Mouse (Mus musculus) hindbrain, embryonic 14.5 days (tissue): ENCODE measurements at regions not wholly inside any gene's neighbourhood (a gene's known extent, or its start where the extent isn't known, plus 50 kb on each side); places are given as distances from the start of the nearest gene placed in this dataset.
"Not testable (repeated sequence)": the region's sequence is repeated elsewhere in the genome, so short reads cannot be mapped to it uniquely, and the experiment has no call there.

Experiments used
- ATAC-seq: fragments of 200-750 bp; cut with Nextera tagmentation; 2 replicates; pipeline ENCODE4 v1.8.0; 2017; ENCODE audit warnings: moderate number of reproducible peaks, mild to moderate bottlenecking, moderate TSS enrichment, moderate library complexity; ENCODE audit not compliant: low FRiP score
- DNase-seq: peaks from one replicate; pipeline ENCODE4 v3.0.0-alpha.2; 2015; ENCODE audit warnings: low spot score
- H3K27ac ChIP-seq: fragments of 300-500 bp; sonication (generic); 2 replicates; pipeline ENCODE4 v1.5.1; 2014; ENCODE audit warnings: mild to moderate bottlenecking, moderate library complexity
- H3K27me3 ChIP-seq: fragments of 300-500 bp; sonication (generic); 2 replicates; pipeline ENCODE4 v1.6.1; 2014; ENCODE audit warnings: mild to moderate bottlenecking, low read length, mixed read lengths; ENCODE audit not compliant: control insufficient read depth, insufficient read depth
- H3K36me3 ChIP-seq: fragments of 300-500 bp; sonication (generic); replicated peaks from 2 replicates; pipeline ENCODE4 v1.6.1; 2014; ENCODE audit not compliant: control insufficient read depth, insufficient read depth
- H3K4me1 ChIP-seq: fragments of 300-500 bp; sonication (generic); replicated peaks from 2 replicates; pipeline ENCODE4 v1.6.1; 2014; ENCODE audit warnings: antibody characterized with exemption, low read length, mixed read lengths; ENCODE audit not compliant: control insufficient read depth, insufficient read depth
- H3K4me2 ChIP-seq: fragments of 300-500 bp; sonication (generic); replicated peaks from 2 replicates; pipeline ENCODE4 v1.6.1; 2014; ENCODE audit warnings: mild to moderate bottlenecking, moderate library complexity
- H3K4me3 ChIP-seq: fragments of 300-500 bp; sonication (generic); replicated peaks from 2 replicates; pipeline ENCODE4 v1.5.1; 2014; ENCODE audit warnings: mild to moderate bottlenecking, low read length
- H3K9ac ChIP-seq: fragments of 300-500 bp; sonication (generic); 2 replicates; pipeline ENCODE4 v1.6.1; 2014
- H3K9me3 ChIP-seq: fragments of 300-500 bp; sonication (generic); 2 replicates; pipeline ENCODE4 v1.6.1; 2016; ENCODE audit warnings: low read length; ENCODE audit not compliant: control insufficient read depth
- WGBS: fragments of 180-500 bp; shearing (Covaris S2); extraction: QIAGEN DNeasy Blood & Tissue Kit; methylation state at CpG from one replicate; pipeline ENCODE4 v1.1.7; 2014; 5-methylcytosine and 5-hydroxymethylcytosine counted together

DNA sequence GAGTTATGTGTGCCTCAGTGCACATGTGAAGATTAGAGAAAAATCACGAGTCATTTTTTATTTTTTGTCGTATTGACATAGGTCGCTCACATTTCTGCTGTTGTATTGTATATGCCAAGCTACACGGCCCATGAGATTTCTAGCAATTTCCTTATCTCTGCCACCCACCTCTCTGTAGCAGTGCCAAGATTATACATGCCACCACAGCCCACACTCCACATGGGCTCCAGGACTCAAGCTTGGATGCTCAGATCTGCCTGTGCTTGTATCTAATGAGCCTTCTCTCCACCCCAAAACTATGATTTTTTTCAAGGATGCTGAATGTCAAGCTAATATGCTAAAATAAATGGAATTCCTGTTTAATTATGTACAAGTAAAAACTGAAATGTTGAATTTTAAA lies 259.3 kb upstream of the Pld5 start:
- Histone ChIP-seq H3K9ac (no peak overlapping the region), H3K4me2 (no peak overlapping the region), H3K4me3 (no peak overlapping the region), H3K4me1 (no peaks in the 10 kb centered on the region), H3K36me3 (no peaks in the 10 kb centered on the region), H3K9me3 (no peaks in the 10 kb centered on the region), H3K27me3 (no peaks in the 10 kb centered on the region), H3K27ac (no peak overlapping the region)
- 90% methylated on average over 4 of the region's 4 CpGs for WGBS
- DNase-seq: no peak
- ATAC-seq: no peak

DNA sequence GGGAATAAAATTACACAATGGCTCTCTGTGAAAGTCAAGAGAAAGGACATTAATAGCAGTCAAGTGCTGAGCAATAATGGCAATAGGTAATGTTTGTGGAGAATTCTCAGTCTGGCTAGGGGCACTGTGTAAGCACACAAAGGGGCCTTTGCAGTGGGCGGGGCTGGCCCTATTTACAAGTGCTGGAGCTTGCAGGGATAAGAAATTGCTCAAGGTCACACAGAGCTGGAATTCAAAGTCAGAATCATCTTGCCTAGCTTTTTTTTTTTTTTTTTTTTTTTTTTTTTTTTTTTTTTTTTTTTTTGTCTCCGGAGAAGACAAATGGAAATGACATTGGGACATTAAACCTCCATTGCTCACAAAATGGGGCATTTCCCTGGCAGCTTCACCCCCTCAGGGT lies 253.9 kb upstream of the Pld5 start:
- no peaks in the 10 kb centered on the region for H3K36me3 ChIP-seq
- 40% methylated on average over 2 of the region's 2 CpGs for WGBS
- H3K9ac ChIP-seq: no peak overlapping the region
- no peaks in the 10 kb centered on the region for H3K4me1 ChIP-seq
- H3K4me3 ChIP-seq: no peak overlapping the region
- no peaks in the 10 kb centered on the region for H3K27me3 ChIP-seq
- no peak overlapping the region for H3K27ac ChIP-seq
- ATAC-seq (no peak), DNase-seq (no peak)
- H3K9me3 ChIP-seq: no peaks in the 10 kb centered on the region
- no peak overlapping the region for H3K4me2 ChIP-seq

DNA sequence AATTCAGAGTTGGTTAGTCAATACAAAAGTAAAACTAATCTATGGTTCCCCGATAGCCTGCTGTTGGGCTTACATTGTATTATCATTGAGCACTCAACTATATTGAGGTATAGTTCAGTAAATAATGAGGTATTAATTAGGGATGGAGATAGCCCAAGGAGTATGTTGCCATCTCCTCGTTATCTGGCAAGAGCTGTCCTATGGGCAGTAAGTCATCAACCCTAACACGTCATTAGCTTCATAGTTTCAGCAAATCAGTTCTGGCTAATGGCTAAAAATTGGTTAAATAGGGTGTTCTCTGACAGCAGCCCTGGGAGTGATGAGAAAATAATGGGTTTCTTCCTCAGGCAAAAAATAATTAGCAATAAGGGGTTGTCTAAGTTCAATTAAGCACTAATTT lies 236.4 kb upstream of the Pld5 start:
- H3K9ac ChIP-seq: no peak overlapping the region
- no peak for DNase-seq
- WGBS: 60% methylated on average over 3 of the region's 3 CpGs
- no peak overlapping the region for H3K27ac ChIP-seq
- no peak overlapping the region for H3K4me3 ChIP-seq
- no peak; the same call in 1 of the 2 replicates for ATAC-seq
- H3K4me1 ChIP-seq: no peaks in the 10 kb centered on the region
- no peaks in the 10 kb centered on the region for H3K27me3 ChIP-seq
- H3K9me3 ChIP-seq: no peaks in the 10 kb centered on the region
- no peaks in the 10 kb centered on the region for H3K36me3 ChIP-seq
- no peak overlapping the region for H3K4me2 ChIP-seq

DNA sequence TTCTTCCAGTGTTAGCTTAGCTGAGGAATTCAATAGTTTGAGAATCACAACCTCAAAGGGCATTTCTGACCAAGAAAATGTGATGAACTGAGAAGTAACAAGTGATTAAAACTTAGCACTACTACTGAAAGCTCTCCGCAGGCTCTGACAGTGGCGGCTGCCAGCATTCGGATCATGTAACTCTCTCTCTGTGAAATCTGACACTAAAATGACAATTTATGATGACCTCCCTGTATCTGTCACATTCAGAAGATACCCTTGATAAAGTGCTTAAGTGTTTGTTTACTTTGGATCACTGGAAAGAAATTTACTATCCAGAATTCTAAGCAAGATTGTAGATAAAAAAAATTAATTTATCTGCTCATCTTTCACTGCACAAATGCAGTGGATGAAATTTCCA lies 230.3 kb upstream of the Pld5 start:
- 82% methylated on average over 3 of the region's 3 CpGs for WGBS
- ATAC-seq: no peak

DNA sequence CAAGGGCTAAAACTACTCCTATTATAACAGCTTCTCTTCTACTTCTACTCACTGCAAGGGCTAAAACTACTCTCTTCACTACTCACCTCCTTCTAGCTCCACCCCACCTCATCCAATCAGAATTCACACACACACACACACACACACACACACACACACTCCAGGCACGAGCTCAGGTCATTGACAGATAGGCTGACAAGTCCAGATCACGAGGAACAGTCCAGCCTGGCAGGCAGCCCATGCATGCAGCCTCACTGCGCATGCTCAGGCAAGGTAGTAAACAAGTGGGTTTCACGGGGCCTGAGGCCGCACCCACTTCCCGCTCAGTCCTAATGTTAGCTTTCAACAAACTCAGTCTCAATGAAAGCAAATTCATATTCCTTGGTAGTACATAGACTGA lies 229.6 kb upstream of the Pld5 start:
- H3K27me3 ChIP-seq, H3K4me2 ChIP-seq, H3K9me3 ChIP-seq, DNase-seq, H3K4me3 ChIP-seq, H3K9ac ChIP-seq, ATAC-seq, H3K27ac ChIP-seq, H3K4me1 ChIP-seq, H3K36me3 ChIP-seq: not testable (repeated sequence)
- WGBS: 76% methylated on average over 6 of the region's 6 CpGs

More for the DNA sequence above, 230.3 kb upstream of the Pld5 start:
- Histone ChIP-seq H3K27me3 (no peaks in the 10 kb centered on the region), H3K4me1 (no peaks in the 10 kb centered on the region), H3K36me3 (no peaks in the 10 kb centered on the region), H3K4me3 (no peak overlapping the region), H3K9me3 (no peaks in the 10 kb centered on the region), H3K27ac (no peak overlapping the region), H3K9ac (no peak overlapping the region), H3K4me2 (no peak overlapping the region)
- DNase-seq: no peak

DNA sequence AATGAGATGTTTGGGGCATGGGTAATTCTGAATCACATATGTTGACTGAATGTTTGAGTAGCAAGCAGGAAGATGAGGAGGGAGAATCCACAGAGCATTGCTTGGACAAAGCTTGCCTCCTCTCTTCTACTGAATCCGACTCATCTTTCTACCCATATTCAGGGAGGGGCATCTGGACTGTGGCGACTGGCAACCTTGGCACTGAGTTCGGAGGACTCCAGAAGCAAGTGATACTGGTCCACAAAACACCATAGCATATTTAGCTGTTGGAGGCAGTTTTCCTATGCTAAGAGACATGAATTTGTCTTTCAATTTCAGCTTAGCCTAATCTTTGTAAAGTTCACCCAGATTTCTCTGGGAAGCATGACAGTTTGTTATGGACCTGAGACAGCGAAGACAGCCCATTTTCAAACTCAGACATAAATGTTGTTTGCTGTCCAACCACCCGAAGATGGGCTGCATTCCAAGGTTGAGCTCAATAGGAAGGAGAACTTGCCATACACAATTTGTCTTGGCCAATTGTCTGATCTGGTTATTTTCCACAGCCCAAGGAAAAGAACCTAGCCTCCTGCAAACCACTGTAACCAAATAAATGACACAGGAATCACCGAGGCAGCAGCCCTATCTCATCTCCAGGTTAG lies 224.0 kb upstream of the Pld5 start:
- Histone ChIP-seq H3K4me3 (no peak overlapping the region), H3K9ac (no peak overlapping the region), H3K4me2 (no peak overlapping the region), H3K9me3 (no peaks in the 10 kb centered on the region), H3K4me1 (no peaks in the 10 kb centered on the region), H3K36me3 (no peaks in the 10 kb centered on the region), H3K27ac (no peak overlapping the region), H3K27me3 (no peaks in the 10 kb centered on the region)
- WGBS: 90% methylated on average over 6 of the region's 6 CpGs
- ATAC-seq (no peak), DNase-seq (no peak)

DNA sequence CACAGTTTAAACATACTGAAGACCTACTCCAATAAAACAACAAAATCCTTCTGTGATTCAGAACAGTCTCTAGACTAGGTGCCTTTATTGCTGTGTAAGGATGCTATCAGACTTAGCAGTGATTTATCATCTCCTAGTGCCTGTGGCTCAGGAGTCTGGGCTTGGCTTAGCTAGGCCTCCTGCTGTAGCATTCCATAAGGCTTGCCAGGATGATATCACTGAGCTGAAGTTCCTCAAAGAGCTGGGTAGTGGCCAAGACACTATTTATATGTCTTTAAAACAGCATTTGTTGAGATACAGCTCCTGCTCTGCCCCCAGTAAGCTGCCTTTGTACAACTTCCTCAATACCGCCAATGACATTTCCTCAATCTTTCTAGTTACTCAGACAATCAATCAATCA lies 193.4 kb upstream of the Pld5 start:
- Histone ChIP-seq H3K27me3 (no peaks in the 10 kb centered on the region), H3K4me3 (no peak overlapping the region), H3K36me3 (no peaks in the 10 kb centered on the region), H3K9ac (no peak overlapping the region), H3K4me1 (no peaks in the 10 kb centered on the region), H3K27ac (no peak overlapping the region), H3K9me3 (no peaks in the 10 kb centered on the region), H3K4me2 (no peak overlapping the region)
- 84% methylated on average over 1 of the region's 1 CpGs for WGBS
- ATAC-seq (no peak), DNase-seq (no peak)

DNA sequence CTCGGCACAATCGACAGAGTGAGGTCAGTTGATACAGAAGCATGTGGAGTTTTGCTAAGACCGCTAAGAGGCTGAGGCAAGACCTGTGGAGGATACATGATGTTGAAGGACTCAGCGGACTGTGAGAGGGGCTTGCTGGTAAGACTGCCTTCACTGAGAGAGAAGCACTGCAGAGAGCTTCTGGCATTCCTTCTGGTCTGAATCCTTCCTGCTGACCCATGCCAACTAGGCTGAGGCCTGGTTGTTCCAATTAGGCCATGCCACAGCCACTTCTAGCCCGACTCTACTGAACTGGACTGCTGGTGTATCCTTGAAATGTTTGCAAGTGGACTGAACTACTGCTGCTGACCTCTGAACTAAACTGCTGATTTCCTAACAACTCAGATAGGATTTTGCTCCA lies 187.0 kb upstream of the Pld5 start:
- 90% methylated on average over 5 of the region's 5 CpGs for WGBS
- H3K4me3 ChIP-seq: no peak overlapping the region
- no peaks in the 10 kb centered on the region for H3K36me3 ChIP-seq
- no peak overlapping the region for H3K4me2 ChIP-seq
- H3K9me3 ChIP-seq: no peaks in the 10 kb centered on the region
- no peak overlapping the region for H3K27ac ChIP-seq
- H3K4me1 ChIP-seq: no peaks in the 10 kb centered on the region
- H3K27me3 ChIP-seq: no peaks in the 10 kb centered on the region
- DNase-seq: no peak
- H3K9ac ChIP-seq: no peak overlapping the region
- ATAC-seq: no peak

DNA sequence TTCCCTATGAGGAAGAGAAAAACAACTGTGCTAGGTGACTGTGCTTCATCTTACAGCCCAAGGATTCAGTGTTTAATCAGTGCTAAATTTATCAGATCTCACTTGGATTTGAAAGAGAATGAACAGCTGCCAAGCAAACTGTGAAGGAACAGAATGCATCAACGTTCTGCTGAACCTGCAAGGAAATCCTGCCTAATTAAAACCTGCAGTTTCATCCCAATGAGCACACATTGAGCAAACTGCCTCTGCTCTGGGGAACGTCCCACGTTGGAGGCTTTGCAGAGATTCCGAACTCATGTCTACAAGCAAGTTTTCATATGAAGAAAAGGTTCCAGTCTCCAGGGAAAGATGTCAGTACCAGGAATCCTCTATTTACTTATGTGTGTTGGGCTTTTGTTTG lies 171.6 kb upstream of the Pld5 start:
- H3K27me3 ChIP-seq: no peaks in the 10 kb centered on the region
- no peak overlapping the region for H3K9ac ChIP-seq
- ATAC-seq (no peak), DNase-seq (no peak)
- no peak overlapping the region for H3K27ac ChIP-seq
- no peaks in the 10 kb centered on the region for H3K9me3 ChIP-seq
- H3K4me2 ChIP-seq: no peak overlapping the region
- no peak overlapping the region for H3K4me3 ChIP-seq
- no peaks in the 10 kb centered on the region for H3K4me1 ChIP-seq
- no peaks in the 10 kb centered on the region for H3K36me3 ChIP-seq
- 77% methylated on average over 4 of the region's 4 CpGs for WGBS

DNA sequence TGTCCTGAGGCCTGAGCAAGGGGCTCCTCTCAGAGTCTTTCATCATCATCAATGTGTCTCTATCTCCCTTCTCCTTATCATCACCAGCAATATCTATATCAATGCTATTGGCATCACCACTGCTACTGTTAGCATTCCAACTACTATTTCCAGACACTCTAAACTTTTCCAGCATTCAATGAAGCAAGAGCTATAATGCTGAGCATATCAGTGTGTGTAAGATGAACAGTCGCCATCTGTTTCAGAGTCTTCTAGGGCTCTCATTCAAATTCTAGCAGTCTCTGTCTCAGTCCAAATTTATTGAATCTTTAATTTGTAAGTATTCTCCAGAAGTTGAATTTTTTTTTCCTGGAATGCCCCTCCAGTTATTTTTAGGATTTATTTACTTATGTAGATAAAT lies 168.6 kb upstream of the Pld5 start:
- Histone ChIP-seq H3K4me3 (no peak overlapping the region), H3K4me1 (no peaks in the 10 kb centered on the region), H3K36me3 (no peaks in the 10 kb centered on the region), H3K27ac (no peak overlapping the region), H3K27me3 (no peaks in the 10 kb centered on the region), H3K4me2 (no peak overlapping the region), H3K9ac (no peak overlapping the region), H3K9me3 (no peaks in the 10 kb centered on the region)
- 97% methylated on average over 1 of the region's 1 CpGs for WGBS
- DNase-seq (no peak), ATAC-seq (no peak)
